In genomic region chr1:169629738-169630137, GRCm38 (mm10) we compare ENCODE assay signal across 12 mouse cellular contexts.
"Had no signal": no experiment of that assay in that cellular context is flagged by ENCODE, and none has a peak within 500 bp of the region (broad histone marks: within the 10 kb centered on the region; RNA-seq: fewer than 3 reads in every experiment).

No protein-coding gene starts in this region.

- H3K27ac ChIP-seq: intestine, embryonic 15.5 days; left cerebral cortex, adult 2 months; liver, embryonic 13.5 days; midbrain, embryonic 10.5 days; midbrain, embryonic 13.5 days had no signal

- H3K36me3 ChIP-seq: intestine, embryonic 15.5 days; liver, embryonic 13.5 days; midbrain, embryonic 10.5 days; midbrain, embryonic 13.5 days had no signal

- H3K9ac ChIP-seq: intestine, embryonic 15.5 days; liver, embryonic 13.5 days; midbrain, embryonic 13.5 days had no signal

- H3K4me3 ChIP-seq: intestine, embryonic 15.5 days; left cerebral cortex, adult 2 months; liver, embryonic 13.5 days; megakaryocyte, embryonic 14.5 days; midbrain, embryonic 10.5 days; midbrain, embryonic 13.5 days had no signal

- ATAC-seq: intestine, embryonic 15.5 days; midbrain, embryonic 13.5 days; midbrain, embryonic 16.5 days had no signal

- H3K9me3 ChIP-seq: intestine, embryonic 15.5 days; liver, embryonic 13.5 days; midbrain, embryonic 10.5 days; midbrain, embryonic 13.5 days had no signal

- H3K27me3 ChIP-seq: intestine, embryonic 15.5 days; liver, embryonic 13.5 days; megakaryocyte, embryonic 14.5 days; midbrain, embryonic 13.5 days had no signal

- H3K4me1 ChIP-seq: intestine, embryonic 15.5 days; liver, embryonic 13.5 days; megakaryocyte, embryonic 14.5 days; midbrain, embryonic 10.5 days; midbrain, embryonic 13.5 days had no signal

- H3K4me2 ChIP-seq: intestine, embryonic 15.5 days; liver, embryonic 13.5 days; midbrain, embryonic 13.5 days had no signal

- DNase-seq: kidney, adult 11 months; kidney, postnatal 25 days; layer of hippocampus, postnatal 36 days; liver, embryonic 13.5 days; thymus, adult 18-20 months; thymus, postnatal 36 days had no signal
